Comparison of ENCODE assay signal across 13 mouse cellular contexts in the genomic region with DNA sequence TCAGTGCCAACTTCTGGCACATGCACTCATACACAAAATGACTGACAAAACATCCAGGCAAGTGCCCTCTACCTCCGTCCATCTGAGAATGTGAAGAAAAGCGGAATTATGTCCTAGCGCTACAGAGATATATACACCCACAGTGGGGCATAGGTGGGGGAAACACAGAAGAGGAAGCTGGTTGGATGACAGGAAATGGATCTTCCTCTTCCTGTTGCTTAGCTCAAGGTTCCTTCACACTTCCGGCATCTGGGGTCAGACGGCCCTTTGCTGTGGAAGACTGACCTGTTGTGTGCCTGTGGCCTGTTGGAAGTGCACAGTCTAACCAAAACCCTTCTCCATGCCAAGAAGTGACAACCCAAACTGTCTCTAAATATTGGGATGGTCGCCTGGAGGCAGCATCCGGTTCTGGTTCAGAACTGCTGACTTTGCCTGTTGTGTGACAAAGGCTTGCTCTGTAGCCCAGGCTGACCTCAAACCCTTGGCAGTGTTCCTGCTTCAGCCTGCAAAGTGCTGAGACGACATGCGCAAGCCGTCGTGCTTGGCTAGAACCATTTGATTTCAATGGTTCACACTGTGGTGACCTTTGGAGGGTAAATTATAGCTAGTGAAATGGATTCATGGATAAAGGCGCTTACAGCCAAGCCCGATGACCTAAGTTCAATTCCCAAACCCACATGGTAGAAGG.
DNase-seq lines count a peak whose midpoint lies in the region.
"Had no signal": no experiment of that assay in that cellular context is flagged by ENCODE, and none has a peak within 500 bp of the region (broad histone marks: within the 10 kb centered on the region; RNA-seq: fewer than 3 reads in every experiment).

No protein-coding gene starts in this region.

- no peaks in the 10 kb centered on the region for H3K36me3 ChIP-seq in splenic B cell, adult 2 months (ENCODE audit: control insufficient read depth, insufficient read depth, low read length, poor library complexity, severe bottlenecking)
- H3K36me3 ChIP-seq: forebrain, embryonic 15.5 days had no signal

- peak; percentile 52 for DNase-seq in kidney, adult 11 months
- no peak for DNase-seq in kidney, postnatal 14 days
- DNase-seq in lung, postnatal 36 days = peak; percentile 46
- DNase-seq in lung, adult 18-20 months = no peak
- peak; percentile 48 to 60 for DNase-seq in kidney, postnatal 25 days
- DNase-seq in splenic B cell, adult 2 months (ENCODE audit: low read depth, low spot score) = peak; percentile 38
- no peak for DNase-seq in frontal cortex, postnatal 14 days (ENCODE audit: low spot score in 2 of 2)
- DNase-seq: cerebellum, postnatal 10 days; heart, postnatal 4 days; left cerebral cortex, postnatal 4 days; lung, embryonic 14.5 days; right cerebral cortex, adult 18-20 months had no signal

- H3K27me3 ChIP-seq in splenic B cell, adult 2 months (ENCODE audit: control insufficient read depth, insufficient read depth, low read length, poor library complexity, severe bottlenecking) = no peaks in the 10 kb centered on the region; the same call in 1 of the 2 replicates
- H3K27me3 ChIP-seq: forebrain, embryonic 15.5 days had no signal

Comparison
In these comparisons a context has a peak if more than half of its experiments do, and no peak if none do; other contexts are left out.
1. DNase-seq: peak in kidney, adult 11 months (single experiment), lung, postnatal 36 days (single experiment), kidney, postnatal 25 days (2 of 2) and splenic B cell, adult 2 months (single experiment); none in kidney, postnatal 14 days (single experiment), lung, adult 18-20 months (0 of 2) and frontal cortex, postnatal 14 days (0 of 2).